Mouse (Mus musculus) thymus, adult 2 months (tissue): ENCODE results near the gene Cd164. TPM values are rescaled to one million over a fixed set of nuclear protein-coding genes. Genes with fewer than 3 reads are reported as not detected.
A peak's percentile ranks its signal among the peaks of the same experiment; 100 is the strongest.
"Not testable (repeated sequence)": the region's sequence is repeated elsewhere in the genome, so short reads cannot be mapped to it uniquely, and the experiment has no call there.

Experiments
- DNase-seq: peaks from one replicate; pipeline ENCODE4 v3.0.0; 2021
- H3K27ac ChIP-seq: fragments of 200-500 bp; 2 replicates; pipeline ENCODE4 v1.5.1; 2012; ENCODE audit warnings: low read length, control low read depth; ENCODE audit not compliant: control insufficient read depth, insufficient read depth
- H3K27me3 ChIP-seq: fragments of 200-500 bp; 2 replicates; pipeline ENCODE4 v1.6.1; 2012; ENCODE audit warnings: mild to moderate bottlenecking, low read length, moderate library complexity, mixed read lengths; ENCODE audit not compliant: control insufficient read depth, insufficient read depth
- H3K36me3 ChIP-seq: fragments of 200-500 bp; 2 replicates; pipeline ENCODE4 v1.6.1; 2012; ENCODE audit warnings: mild to moderate bottlenecking, low read length, moderate library complexity; ENCODE audit not compliant: control insufficient read depth, insufficient read depth
- H3K4me1 ChIP-seq: fragments of 200-500 bp; replicated peaks from 2 replicates; pipeline ENCODE4 v1.6.1; 2012; ENCODE audit warnings: low read length; ENCODE audit not compliant: control insufficient read depth, insufficient read depth
- H3K4me3 ChIP-seq: fragments of 200-500 bp; 2 replicates; pipeline ENCODE4 v1.5.1; 2012; ENCODE audit warnings: mild to moderate bottlenecking, low read length, control low read depth, moderate library complexity; ENCODE audit not compliant: control insufficient read depth, insufficient read depth
- CTCF ChIP-seq: fragments of 200-500 bp; IDR thresholded peaks from 2 replicates; pipeline ENCODE4 v1.5.1; 2012; ENCODE audit warnings: mild to moderate bottlenecking, control low read depth, low read length, moderate library complexity, borderline replicate concordance; ENCODE audit not compliant: control insufficient read depth, poor library complexity, insufficient read depth; ENCODE audit errors: extremely low read depth
- POLR2A ChIP-seq: fragments of 200-500 bp; IDR thresholded peaks from 2 replicates; pipeline ENCODE4 v1.6.1; 2012; ENCODE audit warnings: mild to moderate bottlenecking, low read length, control low read depth, moderate library complexity; ENCODE audit not compliant: control insufficient read depth, poor library complexity, insufficient read depth; ENCODE audit errors: extremely low read depth
- WGBS: fragments of 180-500 bp; shearing (Covaris S2); methylation state at CpG from one replicate; pipeline ENCODE4 v1.1.7; 2018; 5-methylcytosine and 5-hydroxymethylcytosine counted together
- polyA plus RNA-seq: library from polyadenylated mRNA; depleted of rRNA; stranded (reverse); fragments of >200 nt; gene quantifications from 2 replicates; pipeline ENCODE4 v1.2.3, GENCODE M21; 2012

Gene Cd164
- polyA plus RNA-seq, 1 experiment = 223 TPM

- TF ChIP-seq CTCF (no peak), POLR2A (no peak)
- 26% methylated on average over 4 of the region's 4 CpGs for WGBS
Observed at GRCm38 (mm10) chr10:41491111-41491510, 28.1 kb upstream of the Cd164 start.

GRCm38 (mm10) chr10:41500941-41501340, 18.3 kb upstream of the Cd164 start:
- H3K36me3 ChIP-seq = no peaks in the 10 kb centered on the region
- 86% methylated on average over 4 of the region's 4 CpGs for WGBS
- H3K27ac ChIP-seq = no peak overlapping the region
- H3K4me3 ChIP-seq = no peak overlapping the region
- H3K4me1 ChIP-seq = no peaks in the 10 kb centered on the region
- TF ChIP-seq POLR2A (no peak), CTCF (no peak)
- DNase-seq = no peak
- no peaks in the 10 kb centered on the region for H3K27me3 ChIP-seq

More at GRCm38 (mm10) chr10:41491111-41491510, 28.1 kb upstream of the Cd164 start:
- H3K27ac ChIP-seq = no peak overlapping the region
- no peak overlapping the region for H3K4me3 ChIP-seq
- peaks cover 24% of the 10 kb centered on the region for H3K4me1 ChIP-seq
- no peaks in the 10 kb centered on the region for H3K27me3 ChIP-seq
- DNase-seq = no peak
- H3K36me3 ChIP-seq = peaks cover 18% of the 10 kb centered on the region

DNA sequence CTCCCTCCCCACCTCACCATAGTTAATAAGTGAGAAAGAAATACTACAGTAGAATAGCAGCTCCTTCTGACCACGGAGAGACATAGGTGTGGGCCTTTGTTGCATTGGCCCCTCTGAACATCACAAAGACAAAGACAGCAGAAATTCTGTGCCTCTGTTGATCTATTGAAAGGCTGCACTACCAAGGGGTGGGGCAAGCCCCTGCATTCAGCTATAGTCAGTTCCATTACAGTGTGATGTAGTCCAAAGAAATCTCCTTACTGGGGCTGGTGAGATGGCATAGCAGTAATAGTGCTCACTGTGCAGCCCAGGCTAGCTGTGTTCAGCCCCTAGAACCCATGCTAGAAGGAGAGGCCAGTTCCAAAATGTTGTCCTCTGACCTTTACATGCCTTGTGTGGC, 14.2 kb upstream of the Cd164 start:
- 93% methylated on average over 1 of the region's 1 CpGs for WGBS
- Histone ChIP-seq H3K27me3 (no peaks in the 10 kb centered on the region), H3K27ac (no peak overlapping the region), H3K4me3 (no peak overlapping the region), H3K4me1 (no peaks in the 10 kb centered on the region), H3K36me3 (no peaks in the 10 kb centered on the region)
- TF ChIP-seq POLR2A (no peak), CTCF (no peak)
- no peak for DNase-seq

- not testable (repeated sequence) for H3K4me1 ChIP-seq, H3K4me3 ChIP-seq, H3K27ac ChIP-seq, H3K27me3 ChIP-seq, H3K36me3 ChIP-seq
- WGBS = 4% methylated on average over 3 of the region's 3 CpGs
- peak; percentile 64 for DNase-seq
Observed at GRCm38 (mm10) chr10:41505446-41505845, 13.8 kb upstream of the Cd164 start.

GRCm38 (mm10) chr10:41509160-41509559, 10.1 kb upstream of the Cd164 start:
- TF ChIP-seq CTCF (no peak), POLR2A (no peak)
- peak; percentile 56 for DNase-seq
- no peaks in the 10 kb centered on the region for H3K27me3 ChIP-seq
- H3K4me1 ChIP-seq = no peaks in the 10 kb centered on the region
- H3K27ac ChIP-seq = no peak overlapping the region
- no peaks in the 10 kb centered on the region for H3K36me3 ChIP-seq
- 61% methylated on average over 2 of the region's 2 CpGs for WGBS
- H3K4me3 ChIP-seq = no peak overlapping the region

DNA sequence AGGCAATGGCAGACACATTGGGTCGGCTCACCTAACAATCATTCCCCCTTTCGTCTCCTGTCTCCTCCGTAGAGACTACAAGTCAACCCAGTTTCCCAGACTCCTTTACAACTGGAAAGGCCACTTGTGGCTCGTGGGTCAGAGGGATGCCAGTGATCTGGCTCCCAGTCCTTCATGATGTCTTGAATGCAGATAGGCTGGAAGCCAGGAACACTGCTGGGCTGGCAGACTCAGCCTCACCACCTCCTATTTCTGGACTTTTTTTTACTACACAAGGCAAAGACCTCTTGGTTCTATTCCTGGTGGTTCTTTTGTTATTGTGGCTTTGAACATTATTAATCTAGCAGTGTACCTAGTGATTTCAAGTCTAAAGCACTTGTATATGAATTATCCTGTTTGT, 4.9 kb upstream of the Cd164 start:
- no peak for TF ChIP-seq CTCF
- no peak for TF ChIP-seq POLR2A
- Histone ChIP-seq H3K4me3 (no peak overlapping the region), H3K36me3 (no peaks in the 10 kb centered on the region), H3K27me3 (no peaks in the 10 kb centered on the region), H3K4me1 (no peaks in the 10 kb centered on the region), H3K27ac (no peak overlapping the region)
- DNase-seq = no peak
- 91% methylated on average over 4 of the region's 4 CpGs for WGBS

GRCm38 (mm10) chr10:41514921-41515320, 4.3 kb upstream of the Cd164 start:
- Histone ChIP-seq H3K36me3 (no peaks in the 10 kb centered on the region), H3K27me3 (no peaks in the 10 kb centered on the region), H3K27ac (no peak overlapping the region), H3K4me3 (no peak overlapping the region), H3K4me1 (no peaks in the 10 kb centered on the region)
- DNase-seq = no peak
- no peak for TF ChIP-seq CTCF
- TF ChIP-seq POLR2A = no peak
